Mouse (Mus musculus): ENCODE results near the gene Ung. TPM values are rescaled to one million over a fixed set of nuclear protein-coding genes. Genes with fewer than 3 reads are reported as not detected.

The Ung gene
- polyA plus RNA-seq, 1 experiment from 2014 or later = 44.6 TPM

GRCm38 (mm10) chr5:114127374-114128349, 2.5 kb upstream of the Ung start, which contains the start of gene Alkbh2:
TSS of gene Alkbh2 (minus strand) at chr5:114128218.
- Histone ChIP-seq H3K36me3 (ENCODE audit: control insufficient read depth, insufficient read depth, low read length) (peaks cover 22% of the 10 kb centered on the region; the same call in 1 of the 2 replicates), H3K9me3 (ENCODE audit: control insufficient read depth, low read length) (no peaks in the 10 kb centered on the region), H3K4me1 (ENCODE audit: control insufficient read depth, insufficient read depth, low read length) (peaks cover 8% of the 10 kb centered on the region), H3K9ac (ENCODE audit: low read depth, low read length) (peak within 1 kb of the TSS; percentile 76), H3K4me2 (replicated peaks; ENCODE audit: low read depth, low read length) (peak within 1 kb of the TSS; percentile 94), H3K27me3 (ENCODE audit: control insufficient read depth, insufficient read depth, low read length) (no peaks in the 10 kb centered on the region), H3K4me3 (ENCODE audit: low read length) (peak within 1 kb of the TSS; percentile 64), H3K27ac (ENCODE audit: low read depth, low read length) (peak within 1 kb of the TSS; percentile 96)
- WGBS = 1% methylated on average over 69 of the region's 69 CpGs
- ATAC-seq (ENCODE audit: low FRiP score, low TSS enrichment) = peak; percentile 40

- H3K27me3 ChIP-seq (ENCODE audit: control insufficient read depth, insufficient read depth, low read length) = no peaks in the 10 kb centered on the region
- peak overlapping the region; percentile 89 for H3K4me3 ChIP-seq (ENCODE audit: low read length)
- H3K36me3 ChIP-seq (ENCODE audit: control insufficient read depth, insufficient read depth, low read length) = peaks cover 20% of the 10 kb centered on the region; the same call in 1 of the 2 replicates
- peaks cover 12% of the 10 kb centered on the region for H3K4me1 ChIP-seq (ENCODE audit: control insufficient read depth, insufficient read depth, low read length)
- H3K9ac ChIP-seq (ENCODE audit: low read depth, low read length) = peak overlapping the region; percentile 66; the same call in 1 of the 2 replicates
- 77% methylated on average over 15 of the region's 15 CpGs for WGBS
- peak overlapping the region; percentile 94 for H3K4me2 ChIP-seq (replicated peaks; ENCODE audit: low read depth, low read length)
- H3K9me3 ChIP-seq (ENCODE audit: control insufficient read depth, low read length) = no peaks in the 10 kb centered on the region
- ATAC-seq (ENCODE audit: low FRiP score, low TSS enrichment) = no peak
- H3K27ac ChIP-seq (ENCODE audit: low read depth, low read length) = no peak overlapping the region
These were observed 506 bp upstream of the Ung start for GRCm38 (mm10) chr5:114129550-114130210.

GRCm38 (mm10) chr5:114130698-114131520, 723 bp downstream of the Ung start:
- peak; percentile 96 for ATAC-seq (ENCODE audit: low FRiP score, low TSS enrichment)
- Histone ChIP-seq H3K9me3 (ENCODE audit: control insufficient read depth, low read length) (no peaks in the 10 kb centered on the region), H3K4me3 (ENCODE audit: low read length) (peak overlapping the region; percentile 89), H3K27me3 (ENCODE audit: control insufficient read depth, insufficient read depth, low read length) (no peaks in the 10 kb centered on the region), H3K9ac (ENCODE audit: low read depth, low read length) (peak overlapping the region; percentile 66), H3K27ac (ENCODE audit: low read depth, low read length) (peak overlapping the region; percentile 66; the same call in 1 of the 2 replicates), H3K36me3 (ENCODE audit: control insufficient read depth, insufficient read depth, low read length) (peaks cover 20% of the 10 kb centered on the region), H3K4me2 (replicated peaks; ENCODE audit: low read depth, low read length) (peak overlapping the region; percentile 94), H3K4me1 (ENCODE audit: control insufficient read depth, insufficient read depth, low read length) (peaks cover 12% of the 10 kb centered on the region)
- under 1% methylated on average over 86 of the region's 87 CpGs for WGBS

GRCm38 (mm10) chr5:114131521-114131840, 1.3 kb downstream of the Ung start:
- no peaks in the 10 kb centered on the region for H3K9me3 ChIP-seq (ENCODE audit: control insufficient read depth, low read length)
- no peaks in the 10 kb centered on the region for H3K27me3 ChIP-seq (ENCODE audit: control insufficient read depth, insufficient read depth, low read length)
- peak overlapping the region; percentile 62 for H3K9ac ChIP-seq (ENCODE audit: low read depth, low read length)
- WGBS = 0% methylated on average over 15 of the region's 15 CpGs
- no peak for ATAC-seq (ENCODE audit: low FRiP score, low TSS enrichment)
- peaks cover 12% of the 10 kb centered on the region for H3K4me1 ChIP-seq (ENCODE audit: control insufficient read depth, insufficient read depth, low read length)
- H3K4me3 ChIP-seq (ENCODE audit: low read length) = peak overlapping the region; percentile 89
- peaks cover 21% of the 10 kb centered on the region for H3K36me3 ChIP-seq (ENCODE audit: control insufficient read depth, insufficient read depth, low read length)
- H3K27ac ChIP-seq (ENCODE audit: low read depth, low read length) = peak overlapping the region; percentile 66; the same call in 1 of the 2 replicates
- H3K4me2 ChIP-seq (replicated peaks; ENCODE audit: low read depth, low read length) = peak overlapping the region; percentile 94

- H3K4me2 ChIP-seq (replicated peaks; ENCODE audit: low read depth, low read length) = 0 out of 2 replicates have a peak overlapping the region, but pooled peaks have one; percentile 94
- H3K9ac ChIP-seq (ENCODE audit: low read depth, low read length) = no peak overlapping the region
- H3K4me1 ChIP-seq (ENCODE audit: control insufficient read depth, insufficient read depth, low read length) = peaks cover 18% of the 10 kb centered on the region
- 80% methylated on average over 6 of the region's 6 CpGs for WGBS
- no peak overlapping the region for H3K27ac ChIP-seq (ENCODE audit: low read depth, low read length)
- H3K4me3 ChIP-seq (ENCODE audit: low read length) = no peak overlapping the region
- no peaks in the 10 kb centered on the region for H3K9me3 ChIP-seq (ENCODE audit: control insufficient read depth, low read length)
- peaks cover 34% of the 10 kb centered on the region for H3K36me3 ChIP-seq (ENCODE audit: control insufficient read depth, insufficient read depth, low read length)
- no peaks in the 10 kb centered on the region for H3K27me3 ChIP-seq (ENCODE audit: control insufficient read depth, insufficient read depth, low read length)
- no peak for ATAC-seq (ENCODE audit: low FRiP score, low TSS enrichment)
These were observed 2.7 kb downstream of the Ung start for GRCm38 (mm10) chr5:114132841-114133240.

- no peak overlapping the region for H3K9ac ChIP-seq (ENCODE audit: low read depth, low read length)
- H3K9me3 ChIP-seq (ENCODE audit: control insufficient read depth, low read length) = no peaks in the 10 kb centered on the region
- H3K27me3 ChIP-seq (ENCODE audit: control insufficient read depth, insufficient read depth, low read length) = no peaks in the 10 kb centered on the region
- no peak overlapping the region for H3K4me2 ChIP-seq (replicated peaks; ENCODE audit: low read depth, low read length)
- 67% methylated on average over 6 of the region's 6 CpGs for WGBS
- peaks cover 35% of the 10 kb centered on the region for H3K36me3 ChIP-seq (ENCODE audit: control insufficient read depth, insufficient read depth, low read length)
- no peak for ATAC-seq (ENCODE audit: low FRiP score, low TSS enrichment)
- no peak overlapping the region for H3K27ac ChIP-seq (ENCODE audit: low read depth, low read length)
- peaks cover 23% of the 10 kb centered on the region for H3K4me1 ChIP-seq (ENCODE audit: control insufficient read depth, insufficient read depth, low read length)
- H3K4me3 ChIP-seq (ENCODE audit: low read length) = no peak overlapping the region
These were observed 3.9 kb downstream of the Ung start for GRCm38 (mm10) chr5:114134091-114134534.

- Histone ChIP-seq H3K4me3 (ENCODE audit: low read length) (no peak overlapping the region), H3K36me3 (ENCODE audit: control insufficient read depth, insufficient read depth, low read length) (peaks cover 38% of the 10 kb centered on the region), H3K4me2 (replicated peaks; ENCODE audit: low read depth, low read length) (no peak overlapping the region), H3K9ac (ENCODE audit: low read depth, low read length) (no peak overlapping the region), H3K4me1 (ENCODE audit: control insufficient read depth, insufficient read depth, low read length) (peaks cover 23% of the 10 kb centered on the region), H3K27ac (ENCODE audit: low read depth, low read length) (no peak overlapping the region), H3K27me3 (ENCODE audit: control insufficient read depth, insufficient read depth, low read length) (no peaks in the 10 kb centered on the region), H3K9me3 (ENCODE audit: control insufficient read depth, low read length) (no peaks in the 10 kb centered on the region)
- ATAC-seq (ENCODE audit: low FRiP score, low TSS enrichment) = no peak
- 90% methylated on average over 10 of the region's 10 CpGs for WGBS
These were observed 5.3 kb downstream of the Ung start for GRCm38 (mm10) chr5:114135516-114135915.

GRCm38 (mm10) chr5:114137481-114138276, 7.5 kb downstream of the Ung start:
- Histone ChIP-seq H3K4me3 (ENCODE audit: low read length) (no peak overlapping the region), H3K4me2 (replicated peaks; ENCODE audit: low read depth, low read length) (no peak overlapping the region), H3K9ac (ENCODE audit: low read depth, low read length) (no peak overlapping the region), H3K27ac (ENCODE audit: low read depth, low read length) (no peak overlapping the region), H3K36me3 (ENCODE audit: control insufficient read depth, insufficient read depth, low read length) (peaks cover 38% of the 10 kb centered on the region), H3K9me3 (ENCODE audit: control insufficient read depth, low read length) (no peaks in the 10 kb centered on the region), H3K4me1 (ENCODE audit: control insufficient read depth, insufficient read depth, low read length) (peaks cover 15% of the 10 kb centered on the region; the same call in 1 of the 2 replicates), H3K27me3 (ENCODE audit: control insufficient read depth, insufficient read depth, low read length) (no peaks in the 10 kb centered on the region)
- peak; percentile 40; the same call in 1 of the 2 replicates for ATAC-seq (ENCODE audit: low FRiP score, low TSS enrichment)
- WGBS = 81% methylated on average over 15 of the region's 15 CpGs

All from kidney, embryonic 14.5 days (tissue).